Mouse (Mus musculus): Measurements from ENCODE around the gene Spata46.

Spata46 gene

DNA sequence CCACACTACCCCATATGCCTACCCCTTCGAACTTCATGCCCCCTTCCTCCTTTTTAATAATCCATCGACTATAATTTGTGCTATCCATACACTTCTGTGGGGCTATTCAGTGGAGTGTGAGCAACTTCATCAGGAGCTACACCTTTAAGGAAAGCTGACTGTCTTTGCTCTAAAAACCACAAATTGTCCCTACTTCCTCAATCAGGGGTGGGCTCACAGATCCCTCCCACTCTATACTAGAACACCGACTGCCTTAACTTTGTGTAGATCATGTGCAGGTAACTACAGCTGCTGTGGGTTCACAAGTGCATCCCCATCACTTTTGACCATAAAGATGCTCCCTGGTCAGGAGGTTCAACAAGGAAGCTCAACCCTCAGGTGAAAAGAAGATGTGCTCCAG lies 31.3 kb downstream of the Spata46 start:
- DNase-seq (ENCODE audit: low read depth in 2 of 2, low spot score in 2 of 2) = no peak

DNA sequence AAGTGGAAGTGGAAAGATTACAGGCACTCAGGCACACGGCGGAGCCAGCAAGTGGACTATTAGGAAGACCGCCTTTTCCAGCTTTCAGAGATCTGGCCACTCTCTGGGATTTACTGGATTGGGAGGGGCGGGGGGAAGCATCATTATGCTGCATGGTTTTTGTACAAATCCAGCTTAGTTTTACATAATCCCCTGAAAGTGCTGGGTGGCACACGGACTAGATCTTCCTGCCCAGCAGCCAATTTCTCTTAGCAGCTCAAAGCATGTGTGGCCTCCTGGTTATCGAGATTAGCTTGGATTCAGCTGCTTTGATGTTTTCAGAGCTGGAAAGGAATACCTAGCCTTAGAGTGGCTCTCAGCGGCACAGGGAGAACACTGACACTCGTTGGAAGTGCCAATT lies 34.5 kb downstream of the Spata46 start:
- DNase-seq (ENCODE audit: low read depth in 2 of 2, low spot score in 2 of 2) = no peak

DNA sequence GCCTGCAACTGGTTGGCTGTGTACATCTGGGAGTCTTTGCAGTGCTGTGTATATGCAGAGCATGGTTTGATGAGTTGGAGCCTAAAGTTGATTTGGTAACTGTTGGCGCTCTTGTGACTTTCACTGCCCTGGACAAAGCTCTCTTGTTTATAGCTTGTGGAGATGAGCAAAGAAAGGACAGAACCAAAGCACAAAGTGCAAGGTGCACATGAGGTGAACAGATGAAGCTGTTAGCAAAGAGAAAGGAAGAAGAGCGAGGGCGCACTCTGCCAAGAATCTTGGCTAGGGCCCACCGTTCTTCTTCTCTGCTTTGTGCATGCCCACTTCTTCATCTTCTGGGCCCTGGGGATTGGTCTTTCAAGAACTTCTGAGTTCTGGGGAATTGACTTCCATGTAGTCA lies 35.3 kb downstream of the Spata46 start:
- no peak for DNase-seq (ENCODE audit: low read depth in 2 of 2, low spot score in 2 of 2)

DNA sequence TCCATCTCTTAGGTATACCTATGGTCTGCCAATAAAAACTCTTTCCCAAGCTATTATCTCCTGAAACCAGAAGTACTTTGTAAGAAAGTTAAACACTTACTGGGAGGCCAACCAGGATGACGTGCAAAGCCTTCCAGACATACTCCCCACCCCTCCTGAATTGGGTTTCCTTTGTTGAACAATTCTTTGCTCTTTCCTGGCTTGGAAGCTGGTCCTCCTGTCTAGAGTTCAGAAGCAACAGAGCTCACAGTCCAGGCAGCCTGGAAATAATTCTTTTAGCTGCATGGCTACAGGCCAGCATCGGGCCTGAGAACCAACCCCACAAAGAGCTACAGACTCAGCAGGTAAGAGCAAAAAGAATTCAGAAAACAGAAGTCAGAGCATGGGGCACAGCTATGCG lies 37.7 kb downstream of the Spata46 start:
- no peak for DNase-seq (ENCODE audit: low read depth in 2 of 2, low spot score in 2 of 2)

DNA sequence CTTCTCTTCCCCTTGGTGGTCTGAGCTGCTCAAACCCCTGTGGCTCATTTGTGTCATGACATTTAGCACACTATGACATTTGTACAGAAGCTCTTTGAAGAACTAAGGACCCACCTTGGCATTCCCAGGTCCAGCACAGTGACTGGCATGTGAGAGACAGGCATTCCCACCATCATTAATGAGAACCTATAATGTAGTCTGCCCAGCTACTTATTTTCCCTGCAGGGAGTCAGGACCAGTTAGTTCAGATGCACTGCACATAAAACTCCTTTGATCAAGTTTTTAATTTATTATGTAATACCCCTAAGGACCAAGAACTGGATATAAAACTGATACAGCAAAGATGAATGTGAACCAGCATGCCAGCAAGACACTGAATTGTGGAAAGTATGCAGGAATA lies 42.5 kb downstream of the Spata46 start:
- DNase-seq (ENCODE audit: low read depth in 2 of 2, low spot score in 2 of 2) = no peak

DNA sequence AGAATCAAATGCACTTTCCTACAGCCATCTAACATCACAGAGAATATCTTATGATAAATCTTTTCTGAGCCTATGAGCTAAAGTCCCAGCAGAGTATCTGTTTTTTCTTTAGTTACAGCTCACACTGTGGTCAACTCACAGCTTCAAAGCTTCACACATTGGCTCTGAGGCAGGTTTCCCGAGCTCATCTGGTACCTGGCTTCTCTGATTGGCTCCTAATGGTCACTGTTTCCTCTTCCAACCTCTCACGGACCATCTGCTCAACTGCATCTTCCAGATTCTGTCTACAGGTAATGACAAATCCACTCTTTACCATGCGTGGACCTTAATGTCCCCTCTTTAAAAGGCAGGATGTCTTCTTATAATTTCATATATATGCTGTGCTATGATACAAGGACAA lies 44.7 kb downstream of the Spata46 start:
- DNase-seq (ENCODE audit: low read depth in 2 of 2, low spot score in 2 of 2) = no peak

DNA sequence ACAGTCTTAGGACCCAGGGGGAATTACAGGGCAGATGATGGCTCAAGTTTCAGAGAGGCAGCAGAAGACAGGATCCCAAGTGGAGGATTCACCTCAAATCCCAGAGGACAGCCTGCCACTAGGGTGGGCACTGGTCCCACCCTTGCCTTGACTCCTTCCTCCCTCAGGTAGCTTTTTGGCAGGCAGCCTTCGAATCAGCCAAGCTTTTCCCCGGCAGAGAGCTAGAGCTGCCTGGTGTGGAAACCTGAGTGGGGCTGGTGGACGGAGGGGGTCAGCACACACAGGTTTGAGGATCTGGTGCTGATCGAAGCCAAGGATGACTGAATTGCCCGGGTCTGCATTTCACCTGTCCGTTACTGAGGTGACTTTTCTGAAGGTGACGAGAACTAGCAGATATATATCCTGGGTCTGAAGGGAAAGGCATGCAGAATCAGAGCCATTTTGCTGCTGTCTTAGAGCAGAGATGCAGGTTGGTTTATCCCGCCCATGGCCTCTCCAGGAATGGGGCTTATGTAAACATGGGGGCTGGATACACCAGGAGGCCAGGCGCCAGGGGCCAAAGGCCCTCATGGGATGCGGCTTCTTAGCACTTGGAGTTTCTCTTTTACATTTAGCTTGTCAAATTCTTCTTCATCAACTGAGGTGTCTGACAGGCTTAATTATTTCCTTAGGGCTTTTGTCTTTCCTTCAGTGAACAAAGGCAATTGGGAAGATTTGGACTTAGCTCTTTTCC lies 51.7 kb downstream of the Spata46 start:
- DNase-seq (ENCODE audit: low read depth in 2 of 2, low spot score in 2 of 2) = no peak

All from CD8-positive naive resting alpha-beta T cell, adult 2 months (primary cell).